Mouse (Mus musculus) left cerebral cortex, adult 2 months (tissue): ENCODE data around the gene Rgs7. TPM values are rescaled to one million over a fixed set of nuclear protein-coding genes. Genes with fewer than 3 reads are reported as not detected.

Experiments used
- DNase-seq, 2 experiments: peaks; one replicate each; pipeline ENCODE4 v3.0.0; 2021 to 2022; ENCODE audit warnings: low spot score in 2 of 2, mixed read lengths in 1 of 2; ENCODE audit errors: extremely low spot score in 1 of 2
- H3K27ac ChIP-seq: fragments of 200-600 bp; 2 replicates; pipeline ENCODE4 v1.8.1; 2022
- H3K4me3 ChIP-seq: fragments of 200-600 bp; 2 replicates; pipeline ENCODE4 v1.8.1; 2022
- CTCF ChIP-seq: fragments of 200-600 bp; IDR thresholded peaks from 2 replicates; pipeline ENCODE4 v1.8.1; 2022; ENCODE audit warnings: antibody characterized with exemption, mild to moderate bottlenecking, moderate library complexity
- intact Hi-C: fragments of 180-260 bp; cut with DNase I; formaldehyde crosslinking; loops from one replicate; pipeline ENCODE4 v1.15.1; 2025
- total RNA-seq, 2 experiments: library from RNA; stranded (reverse); gene quantifications; 2 replicates each; pipeline ENCODE4 v1.2.3; 2021

Gene Rgs7
- total RNA-seq, 2 experiments from 2014 or later = 114 to 120 TPM

- intact Hi-C loops = loop anchor here (5.0 kb wide), 1 partner anchor 563 kb away; no protein-coding TSS in a partner anchor
Observed at GRCm38 (mm10) chr1:175039567-175039966, 452.7 kb downstream of the Rgs7 start.

GRCm38 (mm10) chr1:175035461-175035860 lies 456.8 kb downstream of the Rgs7 start:
- intact Hi-C loops = loop anchor here (5.0 kb wide), 1 partner anchor 567 kb away; no protein-coding TSS in a partner anchor
- DNase-seq = no peak
- no peak overlapping the region for H3K4me3 ChIP-seq

More at GRCm38 (mm10) chr1:175039567-175039966, 452.7 kb downstream of the Rgs7 start:
- H3K27ac ChIP-seq = no peak overlapping the region
- no peak for TF ChIP-seq CTCF
- H3K4me3 ChIP-seq = no peak overlapping the region
- no peak for DNase-seq

GRCm38 (mm10) chr1:175032015-175032414 lies 460.3 kb downstream of the Rgs7 start:
- no peak overlapping the region for H3K4me3 ChIP-seq
- no peak for DNase-seq
- H3K27ac ChIP-seq = peak overlapping the region; percentile 53; the same call in 1 of the 2 replicates
- intact Hi-C loops = no loop called here
- no peak for TF ChIP-seq CTCF

More at GRCm38 (mm10) chr1:175035461-175035860, 456.8 kb downstream of the Rgs7 start:
- no peak overlapping the region for H3K27ac ChIP-seq
- TF ChIP-seq CTCF = no peak

- no peak for DNase-seq
- TF ChIP-seq CTCF = no peak; the same call in 1 of the 2 replicates
- no peak overlapping the region for H3K27ac ChIP-seq
- no peak overlapping the region for H3K4me3 ChIP-seq
- intact Hi-C loops = no loop called here
Observed at GRCm38 (mm10) chr1:175028716-175029204, 463.5 kb downstream of the Rgs7 start.

GRCm38 (mm10) chr1:175028267-175028666 lies 464.0 kb downstream of the Rgs7 start:
- no peak overlapping the region for H3K4me3 ChIP-seq
- intact Hi-C loops = no loop called here
- no peak for TF ChIP-seq CTCF

GRCm38 (mm10) chr1:175025781-175026309 lies 466.5 kb downstream of the Rgs7 start:
- Histone ChIP-seq H3K4me3 (no peak overlapping the region), H3K27ac (no peak overlapping the region)
- intact Hi-C loops = no loop called here
- DNase-seq = no peak
- no peak for TF ChIP-seq CTCF

More at GRCm38 (mm10) chr1:175028267-175028666, 464.0 kb downstream of the Rgs7 start:
- no peak overlapping the region for H3K27ac ChIP-seq
- DNase-seq = no peak

- DNase-seq = no peak
- Histone ChIP-seq H3K4me3 (no peak overlapping the region), H3K27ac (no peak overlapping the region)
- intact Hi-C loops = no loop called here
- no peak for TF ChIP-seq CTCF
Observed at GRCm38 (mm10) chr1:175024136-175024535, 468.2 kb downstream of the Rgs7 start.

Other genes starting within 250 kb of the Rgs7 start
- gene Kmo, start 127.9 kb upstream of the Rgs7 start, total RNA-seq = under 1 TPM in 1 of 2 experiments, not detected in 1; 0.14 TPM
- gene Fh1, start 133.1 kb upstream of the Rgs7 start, total RNA-seq = 10 to 100 TPM; 66.7 to 82.2 TPM
- gene Opn3, start 200.3 kb upstream of the Rgs7 start, total RNA-seq = 1 to 10 TPM; 6.1 to 6.6 TPM
- gene Chml, start 200.4 kb upstream of the Rgs7 start, total RNA-seq = 10 to 100 TPM in 1 of 2 experiments, 1 to 10 TPM in 1; 10.0 to 10.1 TPM
- gene Wdr64, start 206.1 kb upstream of the Rgs7 start, total RNA-seq = not detected